Mouse (Mus musculus): ENCODE measurements around the gene Adamtsl3. TPM values are rescaled to one million over a fixed set of nuclear protein-coding genes. Genes with fewer than 3 reads are reported as not detected.

Adamtsl3 gene
- polyA plus RNA-seq, 1 experiment from 2014 or later = 0.22 TPM

DNA sequence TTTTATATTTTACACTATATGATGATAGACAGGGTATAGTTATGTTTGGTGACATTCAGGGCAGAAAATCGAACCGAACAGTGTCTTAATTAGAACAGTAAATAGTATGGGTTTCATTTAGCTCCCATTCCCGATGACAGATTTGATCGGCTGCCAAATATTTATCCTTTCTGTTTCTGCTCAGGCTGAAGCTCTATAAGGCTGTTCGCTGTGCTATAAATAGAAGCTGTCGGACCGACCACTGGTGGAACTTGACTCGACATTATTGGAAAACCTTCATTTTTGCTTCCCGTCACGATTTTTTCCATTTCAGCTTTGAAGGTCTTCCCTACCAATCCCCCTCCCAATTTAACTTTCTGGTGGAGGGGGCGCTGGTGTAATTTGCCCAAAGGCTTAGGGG, 89.9 kb downstream of the Adamtsl3 start:
- H3K4me3 ChIP-seq (replicated peaks) = no peak overlapping the region
- H3K4me2 ChIP-seq (replicated peaks) = no peak overlapping the region
- H3K36me3 ChIP-seq = no peaks in the 10 kb centered on the region
- H3K27ac ChIP-seq = no peak overlapping the region
- H3K9ac ChIP-seq (replicated peaks) = no peak overlapping the region
- no peak for ATAC-seq
- H3K9me3 ChIP-seq = no peaks in the 10 kb centered on the region
- H3K4me1 ChIP-seq (replicated peaks) = no peaks in the 10 kb centered on the region
- 81% methylated on average over 11 of the region's 11 CpGs for WGBS
- no peaks in the 10 kb centered on the region for H3K27me3 ChIP-seq

GRCm38 (mm10) chr7:82429447-82429846, 94.0 kb downstream of the Adamtsl3 start:
- no peak overlapping the region for H3K4me2 ChIP-seq (replicated peaks)
- 83% methylated on average over 4 of the region's 4 CpGs for WGBS

DNA sequence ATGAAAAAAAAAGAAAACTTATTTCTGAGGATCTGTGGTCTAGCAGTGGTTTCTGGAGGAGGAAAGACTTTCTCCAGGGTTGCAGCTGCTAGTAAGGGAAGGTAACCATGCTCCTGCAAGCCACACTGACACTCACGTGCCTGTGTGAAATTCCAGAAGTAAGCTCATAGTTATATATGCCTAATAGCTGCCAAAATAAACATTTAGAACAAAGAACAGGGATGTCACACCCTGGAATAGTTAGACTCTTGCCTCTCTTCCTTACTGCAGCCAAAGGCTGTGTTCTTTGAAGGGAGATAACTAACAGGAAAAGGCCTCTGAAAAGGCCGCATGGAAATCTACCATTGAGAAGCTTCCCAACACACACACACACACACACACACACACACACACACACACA, 96.1 kb downstream of the Adamtsl3 start:
- no peaks in the 10 kb centered on the region for H3K36me3 ChIP-seq
- no peaks in the 10 kb centered on the region for H3K9me3 ChIP-seq
- H3K27me3 ChIP-seq = no peaks in the 10 kb centered on the region
- H3K27ac ChIP-seq = no peak overlapping the region
- no peak for ATAC-seq
- no peaks in the 10 kb centered on the region for H3K4me1 ChIP-seq (replicated peaks)
- H3K4me2 ChIP-seq (replicated peaks) = no peak overlapping the region
- H3K9ac ChIP-seq (replicated peaks) = no peak overlapping the region
- H3K4me3 ChIP-seq (replicated peaks) = no peak overlapping the region
- 87% methylated on average over 2 of the region's 2 CpGs for WGBS

More at GRCm38 (mm10) chr7:82429447-82429846, 94.0 kb downstream of the Adamtsl3 start:
- no peaks in the 10 kb centered on the region for H3K27me3 ChIP-seq
- H3K4me3 ChIP-seq (replicated peaks) = no peak overlapping the region
- H3K4me1 ChIP-seq (replicated peaks) = no peaks in the 10 kb centered on the region
- ATAC-seq = no peak
- no peak overlapping the region for H3K9ac ChIP-seq (replicated peaks)
- no peaks in the 10 kb centered on the region for H3K9me3 ChIP-seq
- H3K27ac ChIP-seq = no peak overlapping the region
- no peaks in the 10 kb centered on the region for H3K36me3 ChIP-seq

DNA sequence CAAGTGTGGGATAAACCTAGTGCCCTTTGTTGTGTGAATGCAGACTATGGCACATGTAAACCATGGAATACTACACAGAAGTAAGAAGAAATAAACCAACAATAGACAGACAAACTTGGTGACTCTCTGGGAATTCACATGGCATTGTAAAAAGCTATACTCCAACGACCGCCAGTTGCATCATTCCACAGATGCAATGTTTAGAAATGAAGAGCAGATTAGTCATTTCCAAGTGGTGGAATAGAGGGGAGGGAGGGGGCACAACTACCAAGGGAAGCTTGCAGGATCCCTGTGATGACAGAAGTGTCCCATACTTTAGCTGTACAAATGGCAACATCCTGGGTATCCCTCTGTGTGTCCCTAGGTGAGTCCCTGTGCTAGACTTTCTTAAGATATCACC, 97.7 kb downstream of the Adamtsl3 start:
- Histone ChIP-seq H3K27ac (no peak overlapping the region), H3K27me3 (no peaks in the 10 kb centered on the region), H3K4me3 (replicated peaks) (no peak overlapping the region), H3K9me3 (no peaks in the 10 kb centered on the region), H3K4me2 (replicated peaks) (no peak overlapping the region), H3K9ac (replicated peaks) (no peak overlapping the region), H3K4me1 (replicated peaks) (no peaks in the 10 kb centered on the region), H3K36me3 (no peaks in the 10 kb centered on the region)
- WGBS = 91% methylated on average over 2 of the region's 2 CpGs
- no peak for ATAC-seq

DNA sequence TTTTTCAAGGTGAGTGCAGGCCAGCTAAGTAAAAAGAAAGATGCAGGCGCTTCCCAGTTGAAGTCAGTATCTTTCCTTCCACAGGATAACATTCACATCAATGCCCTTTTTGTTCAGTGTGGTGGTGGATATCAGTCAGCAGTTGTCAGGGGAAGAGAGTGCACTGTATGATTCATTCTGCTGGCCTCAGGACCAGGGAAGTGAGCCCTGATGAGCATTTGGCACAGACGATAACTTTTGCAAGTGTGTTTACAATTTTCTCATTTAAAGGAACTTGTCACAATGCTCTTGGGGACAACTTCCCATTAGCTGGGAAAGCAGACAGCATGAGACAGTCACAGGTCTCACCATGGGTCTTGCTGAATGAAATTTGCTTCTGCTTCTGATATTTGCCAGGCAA, 122.9 kb downstream of the Adamtsl3 start:
- WGBS = 77% methylated on average over 2 of the region's 2 CpGs
- Histone ChIP-seq H3K27me3 (no peaks in the 10 kb centered on the region), H3K4me1 (replicated peaks) (no peaks in the 10 kb centered on the region), H3K4me3 (replicated peaks) (no peak overlapping the region), H3K27ac (no peak overlapping the region), H3K4me2 (replicated peaks) (no peak overlapping the region), H3K36me3 (no peaks in the 10 kb centered on the region), H3K9ac (replicated peaks) (no peak overlapping the region), H3K9me3 (no peaks in the 10 kb centered on the region)
- no peak for ATAC-seq

GRCm38 (mm10) chr7:82462921-82463523, 127.5 kb downstream of the Adamtsl3 start:
- H3K27ac ChIP-seq = no peak overlapping the region
- H3K4me2 ChIP-seq (replicated peaks) = no peak overlapping the region
- H3K4me1 ChIP-seq (replicated peaks) = no peaks in the 10 kb centered on the region
- ATAC-seq = no peak
- H3K9me3 ChIP-seq = no peaks in the 10 kb centered on the region
- H3K27me3 ChIP-seq = no peaks in the 10 kb centered on the region
- no peaks in the 10 kb centered on the region for H3K36me3 ChIP-seq
- H3K4me3 ChIP-seq (replicated peaks) = no peak overlapping the region
- WGBS = 85% methylated on average over 10 of the region's 10 CpGs
- H3K9ac ChIP-seq (replicated peaks) = no peak overlapping the region

DNA sequence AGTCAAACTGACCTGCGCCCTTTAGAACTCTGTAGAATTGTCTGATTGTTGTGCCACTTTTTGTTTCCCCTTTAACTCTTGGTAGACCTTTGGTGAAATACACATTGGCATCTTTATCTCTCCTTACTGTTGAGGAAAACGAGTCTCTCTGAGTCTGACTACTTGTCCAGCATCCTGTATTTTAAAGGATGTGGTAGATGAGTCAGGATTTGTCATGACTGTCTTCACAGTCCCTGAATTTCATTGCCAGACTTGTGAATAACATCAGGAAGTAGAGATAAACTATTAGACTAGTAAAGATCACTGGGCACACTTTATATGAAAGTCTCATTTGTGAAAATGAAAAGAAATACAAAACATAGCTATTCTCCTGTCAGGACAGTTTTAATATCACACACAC, 128.9 kb downstream of the Adamtsl3 start:
- H3K9me3 ChIP-seq = no peaks in the 10 kb centered on the region
- H3K27ac ChIP-seq = no peak overlapping the region
- H3K27me3 ChIP-seq = no peaks in the 10 kb centered on the region
- H3K4me2 ChIP-seq (replicated peaks) = no peak overlapping the region
- H3K4me3 ChIP-seq (replicated peaks) = no peak overlapping the region
- no peaks in the 10 kb centered on the region for H3K4me1 ChIP-seq (replicated peaks)
- 73% methylated on average over 2 of the region's 2 CpGs for whole genome bisulfite sequencing
- ATAC-seq = no peak
- no peak overlapping the region for H3K9ac ChIP-seq (replicated peaks)
- no peaks in the 10 kb centered on the region for H3K36me3 ChIP-seq

GRCm38 (mm10) chr7:82465437-82465836, 129.9 kb downstream of the Adamtsl3 start:
- WGBS = 68% methylated on average over 6 of the region's 6 CpGs
- H3K27ac ChIP-seq = no peak overlapping the region
- H3K27me3 ChIP-seq = no peaks in the 10 kb centered on the region
- no peaks in the 10 kb centered on the region for H3K9me3 ChIP-seq
- ATAC-seq = no peak
- no peak overlapping the region for H3K9ac ChIP-seq (replicated peaks)
- no peak overlapping the region for H3K4me3 ChIP-seq (replicated peaks)
- H3K36me3 ChIP-seq = no peaks in the 10 kb centered on the region
- H3K4me1 ChIP-seq (replicated peaks) = no peaks in the 10 kb centered on the region
- H3K4me2 ChIP-seq (replicated peaks) = no peak overlapping the region

DNA sequence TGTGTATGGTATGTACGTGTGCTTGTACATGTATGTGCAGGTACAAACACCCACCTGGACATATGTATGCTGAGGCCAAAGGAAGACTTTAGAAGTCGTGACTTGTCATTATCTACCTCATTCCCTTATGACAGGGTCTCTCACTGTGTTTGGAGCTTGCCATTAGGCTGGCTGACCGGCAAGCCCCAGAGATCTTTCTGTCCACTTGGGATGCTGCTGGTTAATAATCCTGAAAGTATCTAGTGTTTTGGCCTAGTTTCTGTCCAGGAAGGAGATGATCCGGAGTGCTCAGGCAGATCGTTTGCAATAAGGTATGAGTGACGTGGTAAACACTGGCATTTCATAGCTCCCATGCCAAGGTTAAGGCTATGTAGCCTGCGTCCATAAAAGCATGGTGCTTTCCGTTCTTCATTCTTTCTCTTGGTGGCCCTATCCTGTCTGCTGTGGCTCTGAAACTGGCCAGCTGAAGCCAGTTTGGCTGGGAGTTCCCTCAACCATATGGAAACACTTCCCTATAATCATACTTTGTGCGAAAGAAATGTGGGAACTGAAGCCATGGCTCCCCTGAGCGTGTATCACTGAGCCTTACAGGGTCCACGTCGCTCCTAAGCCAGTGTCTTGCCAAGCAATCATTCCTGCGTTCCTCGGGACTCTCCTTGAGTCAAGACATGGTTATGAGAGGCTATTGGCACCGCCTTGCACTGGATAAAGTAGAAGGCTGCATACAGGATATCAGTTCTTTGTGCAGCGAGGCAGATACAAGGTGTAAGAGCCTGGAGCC, 141.1 kb downstream of the Adamtsl3 start:
- ATAC-seq = no peak
- no peaks in the 10 kb centered on the region for H3K9me3 ChIP-seq
- no peaks in the 10 kb centered on the region for H3K4me1 ChIP-seq (replicated peaks)
- no peak overlapping the region for H3K4me2 ChIP-seq (replicated peaks)
- no peak overlapping the region for H3K4me3 ChIP-seq (replicated peaks)
- no peak overlapping the region for H3K9ac ChIP-seq (replicated peaks)
- no peaks in the 10 kb centered on the region for H3K27me3 ChIP-seq
- no peak overlapping the region for H3K27ac ChIP-seq
- H3K36me3 ChIP-seq = no peaks in the 10 kb centered on the region
- WGBS = 92% methylated on average over 16 of the region's 16 CpGs

DNA sequence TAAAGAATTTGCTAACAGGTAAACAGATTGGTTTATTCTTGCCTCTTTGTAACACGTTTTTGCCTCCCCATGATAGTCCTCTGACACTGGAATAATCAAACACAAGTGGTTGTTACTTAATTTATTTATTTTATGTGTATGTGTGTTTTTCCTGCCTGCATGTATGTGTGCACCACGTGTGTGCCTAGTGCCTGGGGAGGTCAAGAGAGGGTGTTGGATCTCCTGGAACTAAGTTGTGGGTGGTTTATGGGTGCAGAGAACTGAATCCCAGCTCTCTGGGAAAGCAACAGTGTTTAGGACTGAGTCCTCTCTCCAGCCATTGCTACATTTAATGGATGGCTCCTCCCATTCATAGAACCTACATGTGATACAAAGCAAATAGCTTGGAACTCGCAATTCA, 143.0 kb downstream of the Adamtsl3 start:
- Histone ChIP-seq H3K27ac (no peak overlapping the region), H3K36me3 (no peaks in the 10 kb centered on the region), H3K4me2 (replicated peaks) (no peak overlapping the region), H3K4me3 (replicated peaks) (no peak overlapping the region), H3K4me1 (replicated peaks) (no peaks in the 10 kb centered on the region), H3K9me3 (no peaks in the 10 kb centered on the region), H3K27me3 (no peaks in the 10 kb centered on the region), H3K9ac (replicated peaks) (no peak overlapping the region)
- whole genome bisulfite sequencing = 84% methylated on average over 3 of the region's 3 CpGs
- no peak for ATAC-seq

DNA sequence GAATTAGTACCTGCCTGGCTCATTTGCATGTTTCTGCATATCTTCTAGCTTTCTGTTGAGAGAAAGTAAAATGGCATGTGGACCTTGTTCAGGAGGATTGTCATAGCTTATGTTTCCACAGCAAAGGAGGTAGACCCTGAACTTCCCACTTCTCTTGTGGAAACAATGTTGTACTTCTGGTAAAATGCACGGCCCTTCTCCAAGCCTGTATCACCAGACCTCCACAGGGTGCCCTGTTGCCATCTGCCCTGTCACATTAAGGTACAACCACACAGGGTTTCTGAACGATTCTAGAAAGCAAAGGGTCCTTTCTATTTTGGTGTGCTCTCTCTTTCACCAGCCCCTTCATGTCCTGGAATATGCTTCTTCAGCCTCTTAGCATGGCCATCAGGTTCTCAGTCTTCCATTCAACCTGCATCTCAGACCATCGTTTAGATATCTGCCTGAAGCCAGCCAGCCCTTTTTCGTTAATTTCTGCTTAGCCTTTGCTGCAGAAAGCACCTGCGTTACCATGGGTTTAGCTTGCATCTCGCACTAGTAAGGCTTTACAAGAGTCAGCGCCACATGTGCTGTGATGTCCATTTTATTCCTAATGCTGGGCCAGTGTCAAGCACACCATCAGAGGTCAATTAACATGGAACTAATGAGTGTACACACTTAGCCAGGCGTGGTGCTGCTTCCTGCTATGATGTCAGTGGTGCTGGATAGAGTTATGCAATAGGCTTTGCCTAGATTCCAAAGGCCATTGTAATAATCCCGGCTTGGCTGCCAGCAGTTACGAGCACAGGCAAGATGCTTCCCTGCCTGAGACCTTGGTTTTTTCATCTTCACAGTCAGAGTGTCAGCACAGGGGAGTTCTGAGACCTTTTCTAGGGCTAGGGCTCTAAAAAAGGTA, 143.6 kb downstream of the Adamtsl3 start:
- 75% methylated on average over 10 of the region's 10 CpGs for WGBS
- Histone ChIP-seq H3K27me3 (no peaks in the 10 kb centered on the region), H3K4me1 (replicated peaks) (no peaks in the 10 kb centered on the region), H3K9me3 (no peaks in the 10 kb centered on the region), H3K36me3 (no peaks in the 10 kb centered on the region), H3K4me3 (replicated peaks) (no peak overlapping the region), H3K9ac (replicated peaks) (no peak overlapping the region), H3K27ac (no peak overlapping the region), H3K4me2 (replicated peaks) (no peak overlapping the region)
- ATAC-seq = no peak

DNA sequence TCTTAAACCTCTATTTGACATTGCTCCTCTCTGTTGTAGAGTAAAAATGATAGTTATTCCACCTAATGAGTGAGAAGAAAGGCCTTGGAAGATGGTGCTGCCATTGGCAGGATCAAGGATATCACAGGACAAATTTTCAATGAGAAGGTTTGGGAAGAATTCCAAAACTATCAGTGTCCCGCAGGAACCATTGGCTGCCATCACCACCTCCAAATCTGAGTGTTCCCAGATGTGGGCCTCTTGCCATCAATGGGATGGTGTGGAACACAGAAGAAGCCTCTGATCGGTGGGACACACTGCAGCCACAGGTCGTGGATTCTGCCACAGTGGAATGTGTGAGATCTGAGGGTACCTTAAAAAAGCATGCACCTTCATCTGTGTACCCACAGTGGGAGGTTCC, 147.9 kb downstream of the Adamtsl3 start:
- Histone ChIP-seq H3K27ac (no peak overlapping the region), H3K4me1 (replicated peaks) (peaks cover 14% of the 10 kb centered on the region), H3K4me3 (replicated peaks) (no peak overlapping the region), H3K9me3 (no peaks in the 10 kb centered on the region), H3K27me3 (no peaks in the 10 kb centered on the region), H3K4me2 (replicated peaks) (no peak overlapping the region), H3K9ac (replicated peaks) (no peak overlapping the region), H3K36me3 (no peaks in the 10 kb centered on the region)
- no peak for ATAC-seq
- WGBS = 89% methylated on average over 3 of the region's 3 CpGs

All from midbrain, embryonic 13.5 days (tissue).